Mouse (Mus musculus): ENCODE measurements around the gene Atg4c. TPM values are rescaled to one million over a fixed set of nuclear protein-coding genes. Genes with fewer than 3 reads are reported as not detected.

The Atg4c gene
- total RNA-seq, 2 experiments from 2014 or later, result 37.6 to 39.1 TPM

DNA sequence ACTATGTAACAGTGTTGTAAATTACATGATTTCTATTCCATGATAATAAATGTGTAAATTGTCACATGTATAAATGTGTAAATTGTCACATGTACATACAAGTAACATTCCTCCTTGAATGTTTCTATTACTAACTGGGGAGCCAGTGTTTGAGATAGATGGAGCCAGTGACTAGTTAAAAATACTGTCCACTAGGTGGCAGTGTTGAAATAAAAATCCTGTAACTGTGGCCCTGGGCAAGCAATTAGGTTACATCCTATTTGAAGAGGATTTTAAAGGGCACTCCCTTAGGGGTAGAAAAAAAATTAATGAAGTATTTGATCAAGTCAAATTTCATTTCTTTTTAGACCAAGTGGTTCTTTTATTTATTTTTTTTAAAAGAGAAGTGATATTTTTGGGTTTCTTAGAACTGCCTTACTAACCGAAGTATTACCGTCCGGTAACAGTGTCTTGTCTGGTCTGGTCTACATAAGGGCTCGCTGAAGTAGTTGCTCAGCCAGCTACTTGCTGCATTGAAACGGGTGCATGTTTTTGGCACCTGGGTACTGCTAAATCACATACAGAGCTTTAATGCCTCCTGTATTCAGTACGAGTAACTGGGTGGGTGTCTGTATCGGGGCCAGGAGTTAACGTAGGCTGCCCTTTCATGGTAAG lies 41.6 kb downstream of the Atg4c start:
- DNase-seq (ENCODE audit: low spot score in 2 of 2), result peak; percentile 55 to 65
- intact Hi-C loops (cut with DNase I), result no loop called here

DNA sequence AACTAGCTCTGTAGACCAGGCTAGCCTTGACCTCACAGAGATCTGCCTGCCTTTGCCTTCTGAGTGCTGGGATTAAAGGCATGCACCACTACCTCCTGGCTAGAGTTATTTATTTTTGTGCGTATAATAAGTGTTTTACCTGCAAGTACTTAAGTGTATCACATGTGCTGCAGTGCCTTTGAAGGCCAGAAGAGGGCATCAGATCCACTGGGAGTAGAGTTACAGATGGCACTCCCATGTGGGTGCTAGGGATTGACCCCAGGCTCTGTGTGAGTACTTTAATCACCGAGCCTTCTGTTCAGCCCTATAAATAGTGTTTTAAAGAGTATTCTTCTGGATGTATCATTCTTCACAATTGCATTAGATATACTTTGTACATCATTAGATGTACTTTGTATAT lies 44.6 kb downstream of the Atg4c start:
- intact Hi-C loops (cut with DNase I), result no loop called here
- no peak for DNase-seq (ENCODE audit: low spot score in 2 of 2)

- intact Hi-C loops (cut with DNase I), result no loop called here
- no peak for DNase-seq (ENCODE audit: low spot score in 2 of 2)
Measured at GRCm38 (mm10) chr4:99241674-99242073, 47.9 kb downstream of the Atg4c start.

DNA sequence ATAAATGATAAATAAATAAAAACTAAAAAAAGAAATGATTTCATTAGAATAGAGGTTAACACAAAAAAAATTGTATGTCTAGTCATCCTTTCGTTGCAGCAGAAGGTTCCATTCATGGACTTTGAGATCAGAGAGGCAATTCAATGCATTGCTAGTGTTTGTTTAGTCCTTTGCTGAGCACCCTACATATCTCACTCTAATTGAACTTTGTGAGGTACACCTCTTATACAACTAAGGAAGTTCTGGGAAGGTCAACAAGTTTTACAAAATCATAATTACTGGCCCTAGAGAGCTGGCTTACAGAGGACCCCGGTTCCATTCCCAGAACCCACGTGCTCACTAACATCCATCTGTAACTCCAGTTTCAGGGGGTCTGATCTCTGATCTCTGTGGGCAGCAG lies 55.6 kb downstream of the Atg4c start:
- intact Hi-C loops (cut with DNase I), result no loop called here
- no peak for DNase-seq (ENCODE audit: low spot score in 2 of 2)

DNA sequence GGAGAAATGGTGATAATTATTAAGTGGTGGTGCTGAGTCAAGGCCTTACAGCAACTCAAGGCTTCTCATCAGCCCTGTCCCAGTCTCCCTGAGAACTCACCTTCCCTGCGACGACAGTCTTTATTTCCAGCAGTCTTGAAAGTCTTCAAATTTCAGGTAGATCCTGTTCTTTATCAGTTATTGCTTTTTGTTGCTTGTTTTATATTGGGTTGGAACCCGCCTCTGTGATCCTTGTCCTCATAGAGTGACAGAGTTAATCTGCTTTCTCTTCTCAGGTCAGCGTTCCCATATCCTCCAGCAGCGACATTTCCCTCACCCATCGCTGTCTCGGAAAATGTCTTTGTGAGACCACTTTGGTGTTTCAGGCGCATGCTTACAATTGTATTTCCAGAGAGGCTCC lies 56.1 kb downstream of the Atg4c start:
- intact Hi-C loops (cut with DNase I), result no loop called here
- no peak for DNase-seq (ENCODE audit: low spot score in 2 of 2)

DNA sequence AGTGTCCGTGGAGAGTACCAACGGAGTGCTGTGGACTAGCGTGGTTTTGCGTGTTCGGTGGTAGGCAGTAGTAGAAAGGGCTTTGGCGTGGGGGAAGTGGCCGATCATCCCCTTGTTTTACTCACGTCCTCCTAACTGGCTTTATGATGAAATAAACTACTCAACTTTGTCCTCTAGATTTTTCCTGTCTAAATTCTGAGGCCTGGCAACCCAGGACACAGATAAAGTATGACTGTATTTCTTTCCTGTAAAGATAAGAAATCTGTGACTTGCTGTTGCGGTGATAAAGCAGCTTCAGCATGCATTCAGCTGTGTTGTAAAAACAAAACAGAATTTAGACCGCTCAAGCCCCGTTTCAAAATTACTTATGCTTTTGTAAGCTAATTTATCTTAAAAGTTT lies 59.2 kb downstream of the Atg4c start:
- intact Hi-C loops (cut with DNase I), result no loop called here
- no peak for DNase-seq (ENCODE audit: low spot score in 2 of 2)

DNA sequence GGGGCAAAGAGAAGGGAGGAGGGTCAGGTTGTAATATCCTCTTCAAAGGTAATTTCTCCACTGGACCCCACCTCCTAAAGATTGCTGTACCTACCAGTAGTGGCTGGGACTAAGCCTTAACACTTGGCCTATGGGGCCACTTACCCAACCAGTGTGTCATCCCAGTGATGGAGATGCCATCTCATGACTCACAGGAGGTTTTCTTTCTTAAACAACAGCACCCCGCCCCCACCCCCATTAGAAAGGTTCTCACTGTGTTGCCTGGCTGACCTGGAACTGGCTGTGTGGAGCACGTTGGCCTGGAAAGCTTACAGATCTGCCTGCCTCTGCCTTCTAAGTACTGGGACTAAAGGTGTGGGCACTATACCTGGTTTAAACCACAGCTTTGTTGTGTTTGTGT lies 69.5 kb downstream of the Atg4c start:
- intact Hi-C loops (cut with DNase I), result no loop called here
- DNase-seq (ENCODE audit: low spot score in 2 of 2), result no peak

DNA sequence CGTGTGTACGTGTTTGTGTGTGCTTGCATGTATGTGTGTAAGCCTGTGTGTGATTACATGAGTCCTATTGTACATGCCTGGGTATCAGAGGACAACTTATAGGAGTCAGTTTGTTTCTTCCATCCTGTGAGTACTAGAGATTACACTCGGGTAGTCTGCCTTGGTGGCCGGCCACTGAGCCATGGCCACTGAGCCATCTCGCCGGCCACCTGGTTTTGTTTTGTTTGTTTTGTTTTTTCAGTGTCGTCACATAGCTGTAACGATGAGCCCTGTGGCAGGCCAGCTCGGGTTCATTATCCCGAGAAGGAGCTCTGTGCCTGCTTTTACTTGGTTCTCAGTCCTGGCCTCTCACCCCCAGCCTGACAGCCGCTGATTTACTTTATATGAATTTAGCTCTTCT lies 69.9 kb downstream of the Atg4c start:
- intact Hi-C loops (cut with DNase I), result no loop called here
- no peak for DNase-seq (ENCODE audit: low spot score in 2 of 2)

DNA sequence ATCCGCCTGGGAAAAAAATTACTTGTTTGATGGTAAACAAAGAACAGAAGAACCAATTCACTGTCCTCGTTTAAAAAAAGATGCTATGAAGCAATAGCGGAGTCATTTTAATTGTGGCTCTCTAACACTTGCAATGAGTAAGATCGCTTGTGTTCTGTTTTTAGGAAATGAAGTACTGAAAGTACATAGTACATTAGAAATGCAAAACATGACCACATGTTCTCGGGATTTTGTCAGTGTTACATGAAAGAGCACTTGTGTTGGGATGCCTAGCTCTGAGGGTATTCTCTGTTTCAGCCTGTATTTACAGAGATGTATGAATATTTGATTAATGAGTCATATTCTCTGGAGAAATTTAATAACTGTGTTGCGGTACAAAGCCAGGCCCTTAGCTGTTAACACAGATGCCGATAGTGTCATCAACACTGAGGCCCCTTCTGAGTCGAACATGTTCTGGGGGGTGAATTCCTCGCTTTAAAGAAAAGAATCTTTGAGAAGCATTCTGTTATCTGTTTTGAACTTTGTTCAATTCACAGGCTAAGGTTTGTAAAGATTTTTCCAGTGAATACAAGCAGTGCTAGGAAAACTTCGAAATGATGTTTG lies 73.2 kb downstream of the Atg4c start:
- DNase-seq (ENCODE audit: low spot score in 2 of 2), result peak in 1 of 2 experiments; percentile 23
- intact Hi-C loops (cut with DNase I), result no loop called here

- intact Hi-C loops (cut with DNase I), result no loop called here
Measured at GRCm38 (mm10) chr4:99272860-99273259, 79.1 kb downstream of the Atg4c start.

DNA sequence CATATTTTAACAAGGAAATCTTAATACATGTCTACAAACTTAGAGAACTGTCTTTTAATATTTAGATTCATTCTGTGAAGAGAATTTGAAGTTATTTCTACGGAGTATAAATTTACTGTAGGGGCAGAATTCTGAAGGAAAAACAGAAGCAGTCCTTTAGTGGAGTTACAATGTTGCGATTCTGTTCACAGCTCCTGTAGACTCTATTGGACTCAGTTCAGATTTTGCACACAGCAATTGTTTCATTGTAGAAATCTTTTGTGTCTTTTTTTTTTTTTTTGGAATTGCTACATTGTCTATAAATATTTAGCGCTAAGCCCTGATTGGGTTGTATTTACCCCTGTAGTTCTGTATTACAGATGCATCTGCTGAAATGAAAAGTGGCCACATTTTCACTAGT lies 79.7 kb downstream of the Atg4c start:
- no peak for DNase-seq (ENCODE audit: low spot score in 2 of 2)
- intact Hi-C loops (cut with DNase I), result no loop called here

More at GRCm38 (mm10) chr4:99272860-99273259, 79.1 kb downstream of the Atg4c start:
- DNase-seq (ENCODE audit: low spot score in 2 of 2), result no peak

GRCm38 (mm10) chr4:99273979-99274378 lies 80.2 kb downstream of the Atg4c start:
- intact Hi-C loops (cut with DNase I), result no loop called here
- DNase-seq (ENCODE audit: low spot score in 2 of 2), result peak in 1 of 2 experiments; percentile 9

DNA sequence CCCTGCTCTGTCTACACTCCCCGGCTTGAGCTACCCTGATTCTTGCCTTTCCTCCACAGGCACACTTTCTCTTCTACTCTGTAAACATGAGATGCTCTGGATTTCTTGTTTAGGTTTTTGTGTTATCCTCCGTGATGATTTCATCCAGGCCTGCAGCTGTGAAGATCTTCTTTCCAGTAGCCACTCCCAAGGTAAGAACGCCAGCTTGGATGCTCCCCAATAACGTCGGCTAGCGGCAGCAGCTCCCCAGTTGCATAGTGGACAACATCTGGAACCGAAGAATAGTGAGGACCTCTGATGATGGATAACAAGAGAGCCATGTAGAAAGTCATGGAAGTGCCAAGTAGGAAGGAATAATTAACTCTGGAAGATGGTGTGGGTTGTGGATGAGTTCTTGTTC lies 85.1 kb downstream of the Atg4c start:
- intact Hi-C loops (cut with DNase I), result no loop called here
- DNase-seq (ENCODE audit: low spot score in 2 of 2), result no peak

- intact Hi-C loops (cut with DNase I), result no loop called here
- DNase-seq (ENCODE audit: low spot score in 2 of 2), result no peak
Measured at GRCm38 (mm10) chr4:99281711-99282110, 88.0 kb downstream of the Atg4c start.

- no peak for DNase-seq (ENCODE audit: low spot score in 2 of 2)
- intact Hi-C loops (cut with DNase I), result no loop called here
Measured at GRCm38 (mm10) chr4:99289286-99289685, 95.6 kb downstream of the Atg4c start.

GRCm38 (mm10) chr4:99298676-99299075 lies 104.9 kb downstream of the Atg4c start:
- intact Hi-C loops (cut with DNase I), result no loop called here
- DNase-seq (ENCODE audit: low spot score in 2 of 2), result peak; percentile 45 to 59

DNA sequence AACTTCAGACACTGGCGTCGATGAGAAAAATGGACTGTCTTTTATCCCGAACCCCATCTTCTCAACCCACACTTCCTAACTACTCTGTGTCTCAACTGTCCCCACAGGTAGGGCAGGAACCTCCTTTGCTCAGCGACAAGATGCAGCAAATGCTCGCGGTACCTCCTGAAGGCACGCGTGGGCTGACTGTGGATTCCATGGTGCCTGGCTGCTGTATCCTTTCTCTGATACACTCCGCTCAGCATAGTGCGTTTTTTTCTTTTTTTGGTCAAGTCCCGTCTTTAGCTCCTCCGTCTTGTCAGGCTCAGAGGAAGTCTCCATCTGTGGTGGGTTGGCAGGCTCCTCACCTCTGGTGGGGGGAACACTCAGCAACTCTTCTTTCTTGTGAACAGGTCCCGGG lies 111.1 kb downstream of the Atg4c start:
- peak in 1 of 2 experiments; percentile 9 for DNase-seq (ENCODE audit: low spot score in 2 of 2)
- intact Hi-C loops (cut with DNase I), result no loop called here

Other genes starting within 250 kb of the Atg4c start
- not detected for gene Angptl3, start 163.0 kb upstream of the Atg4c start, total RNA-seq (2021)
- gene Dock7, start 73.0 kb upstream of the Atg4c start, total RNA-seq (2021), result 10 to 100 TPM; 48.4 to 49.6 TPM
- gene Gm12689, start 102.0 kb downstream of the Atg4c start, total RNA-seq (2021), result 1 to 10 TPM in 1 of 2 experiments, under 1 TPM in 1; 0.77 to 1.1 TPM

Measured in left cerebral cortex, postnatal 14 days (tissue).